Mouse (Mus musculus): ENCODE results near the gene Dop1a. TPM values are rescaled to one million over a fixed set of nuclear protein-coding genes. Genes with fewer than 3 reads are reported as not detected.
"Not testable (repeated sequence)": the region's sequence is repeated elsewhere in the genome, so short reads cannot be mapped to it uniquely, and the experiment has no call there.

The Dop1a gene
- polyA plus RNA-seq, 1 experiment from 2014 or later, result 6.7 TPM

DNA sequence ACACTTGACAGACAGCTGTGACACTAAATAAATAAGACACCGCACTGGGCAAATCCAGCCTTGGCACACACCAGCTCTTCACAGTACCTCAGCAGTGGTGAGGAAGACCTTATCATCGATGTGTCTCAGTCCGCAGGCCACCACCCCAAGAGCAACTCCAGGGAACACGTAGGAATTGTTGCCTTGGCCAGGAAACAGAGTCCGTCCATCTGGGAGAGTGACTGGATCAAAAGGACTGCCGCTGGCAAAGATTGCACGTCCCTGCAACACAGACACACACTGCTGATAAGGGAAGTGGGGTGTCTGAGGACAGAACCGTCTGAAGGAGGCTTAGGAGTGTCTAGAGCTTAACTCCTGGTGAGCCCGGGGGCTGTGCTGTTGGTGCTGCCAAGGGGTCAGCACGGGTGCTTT, 127.4 kb downstream of the Dop1a start:
- not testable (repeated sequence) for H3K36me3 ChIP-seq; DNase-seq (ENCODE audit: low spot score); H3K9me3 ChIP-seq (replicated peaks); H3K4me1 ChIP-seq; H3K27me3 ChIP-seq (ENCODE audit: low read depth, poor library complexity, severe bottlenecking); H3K4me3 ChIP-seq; H3K27ac ChIP-seq (replicated peaks)
- 80% methylated on average over 10 of the region's 10 CpGs for WGBS

DNA sequence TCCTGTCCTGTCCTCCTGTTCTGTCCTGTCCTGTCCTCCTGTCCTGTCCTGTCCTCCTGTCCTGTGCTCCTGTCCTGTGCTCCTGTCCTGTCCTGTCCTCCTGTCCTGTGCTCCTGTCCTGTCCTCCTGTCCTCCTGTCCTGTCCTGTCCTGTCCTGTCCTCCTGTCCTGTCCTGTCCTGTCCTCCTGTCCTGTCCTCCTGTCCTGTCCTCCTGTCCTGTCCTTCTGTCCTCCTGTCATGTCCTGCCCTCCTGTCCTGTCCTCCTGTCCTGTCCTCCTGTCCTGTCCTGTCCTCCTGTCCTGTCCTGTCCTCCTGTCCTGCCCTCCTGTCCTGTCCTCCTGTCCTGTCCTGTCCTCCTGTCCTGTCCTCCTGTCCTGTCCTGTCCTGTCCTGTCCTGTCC, 130.0 kb downstream of the Dop1a start:
- not testable (repeated sequence) for DNase-seq (ENCODE audit: low spot score); H3K27me3 ChIP-seq (ENCODE audit: low read depth, poor library complexity, severe bottlenecking); H3K9me3 ChIP-seq (replicated peaks); H3K36me3 ChIP-seq; H3K4me3 ChIP-seq; H3K27ac ChIP-seq (replicated peaks); H3K4me1 ChIP-seq

DNA sequence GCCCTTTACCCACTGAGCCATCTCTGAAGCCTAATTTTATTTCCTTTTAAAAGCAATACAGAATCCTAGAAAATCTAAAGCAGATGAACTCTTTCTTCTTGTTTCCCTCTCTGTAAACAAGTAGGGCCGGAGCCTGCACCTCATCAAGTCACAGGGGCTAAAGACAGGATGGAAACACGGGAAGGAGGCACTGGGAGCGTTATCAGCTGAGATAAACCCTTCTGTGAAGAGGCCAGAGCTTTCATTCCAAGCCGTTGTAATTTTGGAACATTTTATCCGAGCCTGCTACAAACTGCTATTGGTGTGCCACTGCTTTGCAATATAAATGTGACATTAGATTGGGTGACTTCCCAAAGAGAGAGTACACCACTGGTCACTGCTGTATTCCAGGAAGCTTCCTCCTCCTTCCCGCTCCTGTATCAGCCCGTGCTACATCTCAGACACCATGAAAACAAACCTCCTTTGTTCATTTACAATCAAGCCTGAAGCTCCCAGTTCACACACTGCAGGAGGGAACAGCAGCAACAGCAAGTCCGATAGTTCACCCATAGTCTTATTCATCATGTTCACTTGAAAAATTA, 132.9 kb downstream of the Dop1a start:
- Histone ChIP-seq H3K4me3 (no peak overlapping the region), H3K27ac (replicated peaks) (no peak overlapping the region), H3K9me3 (replicated peaks) (0 out of 2 replicates have a peak, but pooled peaks cover 2% of the 10 kb centered on the region), H3K36me3 (no peaks in the 10 kb centered on the region), H3K4me1 (no peaks in the 10 kb centered on the region), H3K27me3 (ENCODE audit: low read depth, poor library complexity, severe bottlenecking) (no peaks in the 10 kb centered on the region)
- no peak for DNase-seq (ENCODE audit: low spot score)
- WGBS, result 77% methylated on average over 8 of the region's 8 CpGs

Other genes with a start within 250 kb of the Dop1a start
- gene Ube2cbp, start 2.2 kb upstream of the Dop1a start, polyA plus RNA-seq (2016; fragmentation: Nextera tagmentation; extraction: Ambion mirVana), result 6.6 and 9.1 TPM in 2 replicates
- gene Pgm3, start 104.7 kb downstream of the Dop1a start, polyA plus RNA-seq (2016; fragmentation: Nextera tagmentation; extraction: Ambion mirVana), result 35.6 and 40.1 TPM in 2 replicates
- gene Rwdd2a, start 104.8 kb downstream of the Dop1a start, polyA plus RNA-seq (2016; fragmentation: Nextera tagmentation; extraction: Ambion mirVana), result 3.4 and 4.4 TPM in 2 replicates
- gene Me1, start 228.8 kb downstream of the Dop1a start, polyA plus RNA-seq (2016; fragmentation: Nextera tagmentation; extraction: Ambion mirVana), result 9.9 and 10.9 TPM in 2 replicates